Mouse (Mus musculus): ENCODE data around the gene Sp6.

Sp6 gene

GRCm38 (mm10) chr11:97021873-97022484, 8.8 kb downstream of the Sp6 start:
- DNase-seq (ENCODE audit: low read depth, low spot score): peak; percentile 80

- no peak for DNase-seq (ENCODE audit: low read depth, low spot score)
Measured at GRCm38 (mm10) chr11:97024977-97025376, 11.8 kb downstream of the Sp6 start.

GRCm38 (mm10) chr11:97025721-97026344, 12.6 kb downstream of the Sp6 start:
- peak; percentile 94 for DNase-seq (ENCODE audit: low read depth, low spot score)

GRCm38 (mm10) chr11:97029686-97030417, 16.7 kb downstream of the Sp6 start, which contains the start of gene Scrn2:
TSS of gene Scrn2 (plus strand) at chr11:97029938.
- DNase-seq (ENCODE audit: low read depth, low spot score): peak; percentile 90

GRCm38 (mm10) chr11:97030426-97030825, 17.2 kb downstream of the Sp6 start:
- no peak for DNase-seq (ENCODE audit: low read depth, low spot score)

GRCm38 (mm10) chr11:97031977-97032376, 18.8 kb downstream of the Sp6 start:
- no peak for DNase-seq (ENCODE audit: low read depth, low spot score)

- DNase-seq (ENCODE audit: low read depth, low spot score): no peak
Measured at GRCm38 (mm10) chr11:97032499-97032898, 19.3 kb downstream of the Sp6 start.

- DNase-seq (ENCODE audit: low read depth, low spot score): no peak
Measured at GRCm38 (mm10) chr11:97033781-97034180, 20.6 kb downstream of the Sp6 start.

- no peak for DNase-seq (ENCODE audit: low read depth, low spot score)
Measured at GRCm38 (mm10) chr11:97036141-97036540, 22.9 kb downstream of the Sp6 start.

GRCm38 (mm10) chr11:97038881-97039280, 25.7 kb downstream of the Sp6 start:
- no peak for DNase-seq (ENCODE audit: low read depth, low spot score)

- no peak for DNase-seq (ENCODE audit: low read depth, low spot score)
Measured at GRCm38 (mm10) chr11:97040301-97041021, 27.3 kb downstream of the Sp6 start.

GRCm38 (mm10) chr11:97041022-97041899, 28.1 kb downstream of the Sp6 start, which contains the start of the genes Lrrc46 and Mrpl10:
TSS of gene Lrrc46 (minus strand) at chr11:97041407.
TSS of gene Mrpl10 (plus strand) at chr11:97041560.
- DNase-seq (ENCODE audit: low read depth, low spot score): peak; percentile 92

GRCm38 (mm10) chr11:97044902-97045301, 31.7 kb downstream of the Sp6 start:
- DNase-seq (ENCODE audit: low read depth, low spot score): no peak

GRCm38 (mm10) chr11:97045861-97046260, 32.7 kb downstream of the Sp6 start:
- no peak for DNase-seq (ENCODE audit: low read depth, low spot score)

GRCm38 (mm10) chr11:97048090-97048650, 35.0 kb downstream of the Sp6 start:
- DNase-seq (ENCODE audit: low read depth, low spot score): no peak

- no peak for DNase-seq (ENCODE audit: low read depth, low spot score)
Measured at GRCm38 (mm10) chr11:97049492-97050085, 36.4 kb downstream of the Sp6 start.

- DNase-seq (ENCODE audit: low read depth, low spot score): peak; percentile 57
Measured at GRCm38 (mm10) chr11:97050216-97050943, 37.2 kb downstream of the Sp6 start, which contains the start of gene Osbpl7. TSS of gene Osbpl7 (plus strand) at chr11:97050628.

- DNase-seq (ENCODE audit: low read depth, low spot score): no peak
Measured at GRCm38 (mm10) chr11:97050944-97051586, 37.9 kb downstream of the Sp6 start.

GRCm38 (mm10) chr11:97052219-97052646, 39.0 kb downstream of the Sp6 start:
- no peak for DNase-seq (ENCODE audit: low read depth, low spot score)

Measured in mesoderm, embryonic 11.5 days (tissue).